Mouse (Mus musculus): ENCODE data around the gene Cep250. TPM values are rescaled to one million over a fixed set of nuclear protein-coding genes. Genes with fewer than 3 reads are reported as not detected.
A peak's percentile ranks its signal among the peaks of the same experiment; 100 is the strongest.

The Cep250 gene
- total RNA-seq, 2 experiments from 2014 or later, result 18.8 to 21.7 TPM

DNA sequence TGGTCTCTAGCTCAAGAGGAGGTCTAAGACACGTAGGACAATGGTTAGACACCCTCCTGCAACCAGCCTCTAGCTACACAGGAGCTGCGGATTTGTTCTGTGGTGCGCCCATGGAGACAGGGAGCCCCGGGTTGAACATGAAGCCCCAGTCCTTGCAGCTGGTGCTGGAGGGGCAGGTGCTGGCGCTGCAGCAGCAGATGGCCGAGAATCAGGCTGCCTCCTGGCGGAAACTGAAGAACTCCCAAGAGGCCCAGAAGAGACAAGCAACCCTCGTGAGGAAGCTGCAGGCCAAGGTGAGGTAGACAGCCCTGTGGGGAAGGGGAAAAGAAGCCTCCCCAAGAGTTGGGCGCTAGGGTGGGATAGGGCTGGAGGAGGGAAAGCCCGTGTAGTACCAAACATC lies 5.6 kb downstream of the Cep250 start:
- no peak for DNase-seq (ENCODE audit: low spot score in 2 of 2)

DNA sequence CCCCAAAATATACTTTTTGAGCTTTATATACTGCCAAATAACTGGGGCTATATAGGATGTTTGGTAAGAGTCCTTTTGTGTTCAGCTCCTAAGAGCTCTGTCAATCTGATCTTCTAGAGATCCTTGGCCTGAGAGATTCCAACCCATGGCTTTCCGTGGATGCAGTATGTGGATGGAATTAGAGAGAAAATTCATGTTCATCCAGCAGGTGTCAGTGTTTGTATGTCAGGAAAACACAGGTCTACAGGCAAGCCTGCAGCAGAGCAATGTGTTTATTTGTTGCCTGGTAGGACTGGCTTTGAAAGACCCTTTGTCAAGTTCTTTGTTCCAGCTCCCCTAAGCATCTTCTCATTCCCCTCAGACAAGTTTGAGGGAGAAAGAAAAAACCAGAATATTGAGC lies 6.7 kb downstream of the Cep250 start:
- peak in 1 of 2 experiments; percentile 76 for DNase-seq (ENCODE audit: low spot score in 2 of 2)

GRCm38 (mm10) chr2:155973348-155973747 lies 17.1 kb downstream of the Cep250 start:
- DNase-seq (ENCODE audit: low spot score in 2 of 2), result no peak

- DNase-seq (ENCODE audit: low spot score in 2 of 2), result peak in 1 of 2 experiments; percentile 56
These were observed 18.0 kb downstream of the Cep250 start for GRCm38 (mm10) chr2:155974087-155974731.

DNA sequence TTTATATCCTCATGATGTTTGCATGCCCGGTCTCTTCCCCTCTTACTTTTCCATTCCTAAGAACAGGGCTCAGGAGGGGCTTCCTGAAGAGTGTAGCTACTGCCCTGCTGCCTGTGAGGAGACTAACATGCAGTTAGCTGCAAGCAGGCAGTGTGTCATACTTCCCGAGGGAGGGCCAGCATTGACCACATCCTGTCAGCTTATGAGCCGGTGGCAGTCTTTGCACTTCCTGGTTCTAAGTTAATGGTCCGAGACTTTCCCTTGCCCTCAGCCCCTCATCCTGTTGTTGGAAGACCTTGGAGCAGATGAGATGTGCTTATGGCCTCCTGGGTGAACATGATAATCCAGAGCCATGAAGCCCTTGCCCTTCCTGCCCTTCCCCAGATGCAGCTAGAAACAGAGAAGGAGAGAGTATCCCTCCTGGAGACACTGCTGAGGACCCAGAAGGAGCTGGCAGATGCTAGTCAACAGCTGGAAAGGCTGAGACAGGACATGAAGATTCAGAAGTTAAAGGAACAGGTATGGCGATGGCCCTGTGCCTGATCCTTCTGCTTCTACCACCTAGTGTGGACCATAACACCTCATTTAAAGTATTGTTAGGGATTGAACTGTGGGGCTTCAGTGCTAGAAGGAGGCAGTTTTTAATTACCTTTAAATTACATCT lies 23.2 kb downstream of the Cep250 start:
- no peak for DNase-seq (ENCODE audit: low spot score in 2 of 2)

DNA sequence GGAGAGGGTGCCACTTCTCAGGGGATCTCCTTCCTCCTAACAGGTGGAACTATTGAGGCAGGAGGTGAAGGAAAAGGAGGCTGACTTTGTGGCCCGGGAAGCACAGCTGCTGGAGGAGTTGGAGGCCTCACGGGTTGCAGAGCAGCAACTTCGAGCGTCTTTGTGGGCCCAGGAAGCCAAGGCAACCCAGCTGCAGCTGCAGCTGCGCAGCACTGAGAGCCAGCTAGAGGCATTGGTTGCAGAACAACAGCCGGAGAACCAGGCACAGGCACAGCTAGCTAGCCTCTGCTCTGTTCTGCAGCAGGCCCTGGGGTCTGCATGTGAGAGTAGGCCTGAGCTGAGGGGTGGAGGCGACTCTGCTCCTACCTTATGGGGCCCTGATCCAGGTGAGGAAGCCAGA lies 29.5 kb downstream of the Cep250 start:
- no peak for DNase-seq (ENCODE audit: low spot score in 2 of 2)

DNA sequence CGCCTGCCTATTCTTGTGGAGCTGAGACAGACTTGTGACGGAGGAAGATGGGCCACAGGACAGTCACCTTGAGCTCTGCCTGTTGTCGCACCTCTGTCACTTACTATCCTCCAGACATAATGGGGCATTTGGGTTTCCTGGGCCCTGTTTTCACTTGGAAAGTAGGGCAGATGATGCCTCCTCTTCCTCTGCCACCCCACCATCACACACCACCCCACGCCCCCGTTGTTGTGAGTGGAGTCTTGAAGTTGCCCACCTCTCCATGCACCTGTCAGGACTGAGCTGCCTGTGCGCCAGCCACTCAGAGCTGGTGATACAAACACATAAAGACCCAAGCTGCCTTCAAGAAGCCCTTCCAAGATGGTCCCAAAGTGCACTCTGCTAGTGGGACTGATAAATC lies 30.9 kb downstream of the Cep250 start:
- DNase-seq (ENCODE audit: low spot score in 2 of 2), result no peak

DNA sequence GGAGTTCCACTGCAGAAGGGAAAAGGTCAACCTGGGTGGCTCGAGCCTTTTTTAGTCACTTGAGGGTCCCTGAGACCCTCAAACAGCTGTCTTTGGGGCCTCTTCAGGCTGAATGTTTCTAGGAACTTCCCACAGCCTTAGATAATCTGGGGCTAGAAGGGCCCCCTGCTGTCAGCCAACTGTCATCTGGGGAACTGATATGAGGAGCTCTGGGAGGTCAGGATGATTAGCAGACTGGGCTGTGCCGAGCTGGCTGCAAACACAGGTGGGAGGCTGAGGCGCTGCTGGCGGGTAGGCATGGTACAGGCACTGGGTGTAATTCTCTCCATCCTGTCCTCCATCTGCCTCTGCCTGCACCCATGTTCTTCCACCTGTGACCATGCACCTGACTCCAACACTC lies 32.8 kb downstream of the Cep250 start:
- DNase-seq (ENCODE audit: low spot score in 2 of 2), result peak in 1 of 2 experiments; percentile 43

- DNase-seq (ENCODE audit: low spot score in 2 of 2), result no peak
These were observed 34.9 kb downstream of the Cep250 start for GRCm38 (mm10) chr2:155991151-155991550.

DNA sequence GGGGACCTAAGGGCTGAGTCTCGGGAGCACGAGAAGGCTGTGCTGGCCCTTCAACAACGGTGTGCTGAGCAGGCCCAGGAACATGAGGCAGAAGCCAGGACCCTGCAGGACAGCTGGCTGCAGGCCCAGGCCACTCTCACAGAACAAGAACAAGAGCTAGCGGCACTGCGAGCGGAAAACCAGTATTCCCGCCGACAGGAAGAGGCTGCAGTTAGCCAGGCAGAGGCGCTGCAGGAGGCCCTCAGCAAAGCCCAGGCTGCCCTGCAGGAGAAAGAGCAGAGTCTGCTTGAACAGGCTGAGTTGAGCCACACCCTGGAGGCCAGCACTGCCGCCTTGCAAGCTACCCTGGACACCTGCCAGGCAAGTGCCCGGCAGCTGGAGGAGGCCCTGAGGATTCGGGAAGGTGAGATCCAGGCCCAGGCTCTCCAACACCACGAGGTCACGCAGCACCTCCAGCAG lies 35.6 kb downstream of the Cep250 start:
- peak in 1 of 2 experiments; percentile 65 for DNase-seq (ENCODE audit: low spot score in 2 of 2)

DNA sequence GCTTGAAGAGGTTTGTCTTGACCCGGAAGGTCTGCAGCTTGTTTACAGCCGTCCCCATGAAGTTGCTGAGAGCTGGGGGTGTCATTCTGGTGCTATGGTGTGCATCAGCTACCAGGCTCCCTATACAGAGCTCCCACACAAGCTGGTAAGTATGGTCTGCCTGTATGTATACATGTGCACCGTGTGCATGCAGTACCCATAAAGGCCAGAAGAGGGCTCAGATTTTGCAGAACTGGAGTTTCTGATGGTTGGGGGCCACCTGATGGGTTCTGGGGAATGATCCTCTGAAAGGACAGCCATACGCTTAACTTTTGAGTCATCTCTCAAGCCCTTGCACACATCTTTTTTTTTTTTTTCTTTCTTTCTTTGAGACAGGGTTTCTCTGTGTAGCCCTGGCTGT lies 49.1 kb downstream of the Cep250 start:
- DNase-seq (ENCODE audit: low spot score in 2 of 2), result no peak

GRCm38 (mm10) chr2:156007888-156008532 lies 51.8 kb downstream of the Cep250 start, which contains the start of the genes 6430550D23Rik and Ergic3:
Gene 6430550D23Rik (minus strand): TSS chr2:156007977.
Gene Ergic3 (plus strand): TSS chr2:156008045.
- peak; percentile 95 to 97 for DNase-seq (ENCODE audit: low spot score in 2 of 2)

DNA sequence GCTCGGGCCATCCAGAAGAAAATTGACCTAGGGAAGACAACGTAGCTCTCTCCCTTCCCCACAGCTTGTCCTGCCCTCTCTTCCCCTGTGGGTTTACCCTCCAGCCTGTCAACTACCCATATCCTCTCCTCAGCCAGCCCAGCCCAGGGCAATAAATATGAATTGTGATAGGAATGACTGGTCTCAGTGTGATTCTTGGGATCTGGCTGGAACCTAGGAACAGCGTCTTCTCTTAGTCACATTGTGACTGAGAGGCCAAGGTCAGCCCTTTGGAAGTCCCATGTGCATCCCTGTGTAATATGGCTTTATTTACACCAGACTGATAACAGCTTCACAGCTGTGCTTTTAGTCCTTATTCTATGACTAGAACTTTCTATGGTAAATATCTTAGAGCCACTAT lies 61.8 kb downstream of the Cep250 start:
- DNase-seq (ENCODE audit: low spot score in 2 of 2), result no peak

GRCm38 (mm10) chr2:156021219-156021618 lies 65.0 kb downstream of the Cep250 start:
- no peak for DNase-seq (ENCODE audit: low spot score in 2 of 2)

DNA sequence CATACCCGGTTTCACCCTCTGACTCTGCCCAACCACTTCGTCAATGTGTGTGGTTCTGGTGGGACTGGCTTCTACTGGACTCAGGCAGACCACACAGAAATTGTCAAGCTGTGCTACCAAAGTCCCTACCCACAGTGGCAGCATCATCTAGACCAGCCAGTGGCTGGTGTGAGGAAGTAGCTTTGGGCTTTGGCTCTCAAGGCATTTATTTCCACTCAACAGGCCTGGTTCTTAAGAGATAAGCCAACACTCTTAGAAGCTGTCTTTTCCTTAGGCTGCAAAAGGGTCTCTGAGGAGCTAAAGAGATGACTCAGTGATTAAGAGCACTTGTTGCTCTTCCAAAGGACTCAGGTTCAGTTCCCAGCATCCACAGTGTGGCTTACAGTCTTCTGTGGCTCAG lies 65.5 kb downstream of the Cep250 start:
- no peak for DNase-seq (ENCODE audit: low spot score in 2 of 2)

DNA sequence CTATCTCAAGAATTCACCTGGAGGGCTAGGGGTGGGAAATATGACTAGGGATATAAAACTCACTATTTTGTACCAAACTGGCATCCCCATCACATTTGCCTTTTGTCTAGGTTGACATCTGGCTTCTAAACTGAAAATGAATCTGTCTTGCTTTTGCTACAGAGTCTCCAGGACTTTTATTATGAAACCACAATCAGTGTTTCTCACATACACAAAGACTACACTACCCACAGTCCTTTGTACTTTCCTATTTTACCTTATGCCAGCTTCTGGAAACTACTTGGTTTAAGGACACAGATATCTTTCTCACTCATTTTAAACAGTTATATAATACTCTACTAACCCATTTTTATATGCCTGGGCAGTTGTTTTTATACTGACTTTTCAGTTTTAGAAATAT lies 69.2 kb downstream of the Cep250 start:
- DNase-seq (ENCODE audit: low spot score in 2 of 2), result no peak

GRCm38 (mm10) chr2:156039390-156039789 lies 83.1 kb downstream of the Cep250 start:
- no peak for DNase-seq (ENCODE audit: low spot score in 2 of 2)

GRCm38 (mm10) chr2:156042903-156043302 lies 86.6 kb downstream of the Cep250 start:
- no peak for DNase-seq (ENCODE audit: low spot score in 2 of 2)

DNA sequence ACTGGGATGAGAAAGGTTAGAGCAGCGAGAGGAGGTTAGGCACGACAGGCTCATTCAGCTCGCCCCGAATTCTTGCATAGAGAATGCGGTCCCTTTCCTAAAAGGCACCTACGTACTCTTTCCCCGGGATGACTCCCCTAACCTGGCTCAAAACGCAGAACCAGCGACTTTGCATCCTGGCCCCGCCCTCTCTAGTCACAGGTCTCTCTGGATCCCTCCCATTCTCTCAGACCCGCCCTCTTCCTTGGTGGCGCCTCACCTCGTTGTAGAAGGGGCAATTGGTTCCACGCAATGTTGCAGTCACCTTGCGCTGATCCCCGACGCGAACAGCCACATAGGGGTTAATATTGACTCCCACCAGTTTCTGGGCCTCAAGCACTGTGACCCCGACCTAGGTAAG lies 91.7 kb downstream of the Cep250 start:
- DNase-seq (ENCODE audit: low spot score in 2 of 2), result no peak
